Mouse (Mus musculus): ENCODE data around the gene Vps13c. TPM values are rescaled to one million over a fixed set of nuclear protein-coding genes. Genes with fewer than 3 reads are reported as not detected.

Gene Vps13c
- total RNA-seq, 2 experiments from 2014 or later = 101 to 109 TPM

- DNase-seq (ENCODE audit: low spot score in 2 of 2) = peak in 1 of 2 experiments; percentile 25
These were observed 37.0 kb downstream of the Vps13c start for GRCm38 (mm10) chr9:67877081-67877718.

GRCm38 (mm10) chr9:67878197-67878769 is 38.1 kb downstream of the Vps13c start:
- no peak for DNase-seq (ENCODE audit: low spot score in 2 of 2)

- no peak for DNase-seq (ENCODE audit: low spot score in 2 of 2)
These were observed 43.3 kb downstream of the Vps13c start for GRCm38 (mm10) chr9:67883349-67883984.

GRCm38 (mm10) chr9:67884095-67884494 is 43.9 kb downstream of the Vps13c start:
- no peak for DNase-seq (ENCODE audit: low spot score in 2 of 2)

GRCm38 (mm10) chr9:67886981-67887720 is 47.0 kb downstream of the Vps13c start:
- no peak for DNase-seq (ENCODE audit: low spot score in 2 of 2)

- peak in 1 of 2 experiments; percentile 40 for DNase-seq (ENCODE audit: low spot score in 2 of 2)
These were observed 53.3 kb downstream of the Vps13c start for GRCm38 (mm10) chr9:67893474-67893873.

- no peak for DNase-seq (ENCODE audit: low spot score in 2 of 2)
These were observed 56.6 kb downstream of the Vps13c start for GRCm38 (mm10) chr9:67896646-67897295.

GRCm38 (mm10) chr9:67900398-67900797 is 60.2 kb downstream of the Vps13c start:
- no peak for DNase-seq (ENCODE audit: low spot score in 2 of 2)

- no peak for DNase-seq (ENCODE audit: low spot score in 2 of 2)
These were observed 64.2 kb downstream of the Vps13c start for GRCm38 (mm10) chr9:67904355-67904754.

GRCm38 (mm10) chr9:67905541-67905940 is 65.3 kb downstream of the Vps13c start:
- DNase-seq (ENCODE audit: low spot score in 2 of 2) = no peak

- DNase-seq (ENCODE audit: low spot score in 2 of 2) = no peak
These were observed 74.5 kb downstream of the Vps13c start for GRCm38 (mm10) chr9:67914681-67915080.

- DNase-seq (ENCODE audit: low spot score in 2 of 2) = no peak
These were observed 82.2 kb downstream of the Vps13c start for GRCm38 (mm10) chr9:67922350-67922749.

GRCm38 (mm10) chr9:67930629-67931028 is 90.4 kb downstream of the Vps13c start:
- DNase-seq (ENCODE audit: low spot score in 2 of 2) = no peak

GRCm38 (mm10) chr9:67937286-67937685 is 97.1 kb downstream of the Vps13c start:
- no peak for DNase-seq (ENCODE audit: low spot score in 2 of 2)

- no peak for DNase-seq (ENCODE audit: low spot score in 2 of 2)
These were observed 115.3 kb downstream of the Vps13c start for GRCm38 (mm10) chr9:67955466-67956010.

GRCm38 (mm10) chr9:67961953-67962352 is 121.8 kb downstream of the Vps13c start:
- DNase-seq (ENCODE audit: low spot score in 2 of 2) = no peak

GRCm38 (mm10) chr9:67965889-67966288 is 125.7 kb downstream of the Vps13c start:
- DNase-seq (ENCODE audit: low spot score in 2 of 2) = no peak

- no peak for DNase-seq (ENCODE audit: low spot score in 2 of 2)
These were observed 126.8 kb downstream of the Vps13c start for GRCm38 (mm10) chr9:67967011-67967410.

- DNase-seq (ENCODE audit: low spot score in 2 of 2) = peak in 1 of 2 experiments; percentile 44
These were observed 133.3 kb downstream of the Vps13c start for GRCm38 (mm10) chr9:67973451-67973850.

GRCm38 (mm10) chr9:67975491-67975890 is 135.3 kb downstream of the Vps13c start:
- no peak for DNase-seq (ENCODE audit: low spot score in 2 of 2)

GRCm38 (mm10) chr9:68006566-68006965 is 166.4 kb downstream of the Vps13c start:
- no peak for DNase-seq (ENCODE audit: low spot score in 2 of 2)

Measured in layer of hippocampus, adult 18-20 months (tissue).